Mouse (Mus musculus): ENCODE measurements around the gene Abca6. TPM values are rescaled to one million over a fixed set of nuclear protein-coding genes. Genes with fewer than 3 reads are reported as not detected.
A peak's percentile ranks its signal among the peaks of the same experiment; 100 is the strongest.

The Abca6 gene
- polyA plus RNA-seq, 1 experiment from 2014 or later: 0.54 TPM

DNA sequence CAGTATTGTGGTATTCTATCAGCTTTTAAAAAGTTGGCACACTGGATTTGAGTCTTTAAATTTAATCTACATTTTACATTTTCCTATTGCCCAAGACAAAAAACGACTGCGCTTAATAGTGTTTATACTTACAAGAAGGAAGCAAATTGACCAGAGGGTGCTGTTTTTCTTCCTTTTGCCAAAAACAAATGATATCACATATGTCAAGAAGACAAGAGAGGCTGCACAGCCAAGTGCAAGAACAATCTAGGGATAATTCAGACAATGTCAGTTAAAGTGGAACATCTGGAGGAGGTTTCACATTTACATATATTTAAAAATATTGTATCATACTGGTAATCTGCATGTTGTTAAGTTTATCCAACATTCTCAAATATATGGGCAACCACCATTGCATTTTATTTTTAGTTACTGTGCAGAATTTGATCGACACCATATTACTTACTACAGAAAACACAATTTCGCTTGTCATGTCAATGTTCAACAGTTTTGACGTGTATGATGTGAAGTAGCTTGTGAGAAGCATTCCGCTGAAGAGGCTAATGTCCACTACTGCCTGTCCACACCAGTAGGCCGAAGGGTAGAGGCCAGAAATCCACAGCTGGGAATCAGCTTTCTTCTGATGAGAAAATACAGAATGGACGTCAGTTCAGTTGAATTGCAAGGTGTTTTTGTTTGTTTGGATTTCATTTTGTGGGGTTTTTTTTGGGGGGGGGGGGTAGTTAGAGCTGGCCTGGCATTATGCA is 54.8 kb downstream of the Abca6 start:
- Histone ChIP-seq H3K4me1 (replicated peaks) (no peaks in the 10 kb centered on the region), H3K9me3 (replicated peaks) (no peaks in the 10 kb centered on the region), H3K4me2 (no peak overlapping the region), H3K9ac (no peak overlapping the region), H3K27ac (ENCODE audit: poor library complexity, severe bottlenecking) (no peak overlapping the region), H3K27me3 (replicated peaks) (no peaks in the 10 kb centered on the region), H3K36me3 (no peaks in the 10 kb centered on the region), H3K4me3 (no peak overlapping the region)
- 79% methylated on average over 8 of the region's 8 CpGs for WGBS
- no peak for ATAC-seq (ENCODE audit: insufficient number of reproducible peaks, low FRiP score)

DNA sequence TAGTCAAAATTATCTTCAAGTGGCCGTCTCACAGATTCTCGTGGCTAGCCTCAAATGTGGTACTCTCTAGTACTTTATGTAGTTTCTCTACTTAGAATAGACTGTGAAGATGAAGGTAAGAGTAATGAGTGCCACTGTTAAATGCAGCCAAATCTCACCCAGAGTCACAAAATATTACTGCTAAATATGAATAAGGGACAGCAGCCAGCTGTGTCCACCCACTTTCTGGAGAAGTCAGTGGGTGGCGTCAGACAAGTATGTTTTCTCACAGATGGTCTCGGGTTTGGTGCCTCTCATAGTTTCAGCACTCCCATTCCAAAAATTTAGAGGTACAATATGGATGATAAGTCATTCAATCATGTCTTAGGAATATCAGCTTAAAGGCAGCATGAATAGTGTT is 56.3 kb downstream of the Abca6 start:
- no peaks in the 10 kb centered on the region for H3K9me3 ChIP-seq (replicated peaks)
- no peak overlapping the region for H3K9ac ChIP-seq
- H3K4me3 ChIP-seq: no peak overlapping the region
- no peak overlapping the region for H3K27ac ChIP-seq (ENCODE audit: poor library complexity, severe bottlenecking)
- H3K4me1 ChIP-seq (replicated peaks): no peaks in the 10 kb centered on the region
- no peak overlapping the region for H3K4me2 ChIP-seq
- H3K27me3 ChIP-seq (replicated peaks): no peaks in the 10 kb centered on the region
- ATAC-seq (ENCODE audit: insufficient number of reproducible peaks, low FRiP score): no peak
- WGBS: 67% methylated on average over 4 of the region's 4 CpGs
- no peaks in the 10 kb centered on the region for H3K36me3 ChIP-seq

DNA sequence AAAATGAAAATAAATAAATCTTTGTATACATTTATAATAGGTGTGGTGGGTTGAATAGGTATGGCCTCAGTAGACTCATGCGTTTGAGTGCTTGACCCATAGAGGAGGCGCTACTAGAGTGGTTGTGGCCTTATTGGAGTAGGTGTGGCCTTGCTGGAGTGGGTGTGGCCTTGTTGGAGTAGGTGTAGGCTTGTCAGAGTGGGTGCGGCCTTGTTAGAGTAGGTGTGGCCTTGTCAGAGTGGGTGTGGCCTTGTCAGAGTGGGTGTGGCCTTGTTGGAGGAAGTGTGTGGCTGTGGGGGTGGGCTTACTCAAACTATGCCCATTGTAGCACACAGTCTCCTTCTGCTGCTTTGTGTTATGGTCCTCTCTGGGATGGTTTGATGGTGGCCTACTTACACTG is 80.4 kb downstream of the Abca6 start:
- H3K4me1 ChIP-seq (replicated peaks): 0 out of 2 replicates have a peak, but pooled peaks cover 9% of the 10 kb centered on the region
- H3K4me2 ChIP-seq: no peak overlapping the region
- no peaks in the 10 kb centered on the region for H3K36me3 ChIP-seq
- no peaks in the 10 kb centered on the region for H3K27me3 ChIP-seq (replicated peaks)
- no peak overlapping the region for H3K4me3 ChIP-seq
- no peak overlapping the region for H3K9ac ChIP-seq
- H3K27ac ChIP-seq (ENCODE audit: poor library complexity, severe bottlenecking): no peak overlapping the region
- H3K9me3 ChIP-seq (replicated peaks): no peaks in the 10 kb centered on the region
- ATAC-seq (ENCODE audit: insufficient number of reproducible peaks, low FRiP score): no peak
- WGBS: 89% methylated on average over 3 of the region's 3 CpGs

DNA sequence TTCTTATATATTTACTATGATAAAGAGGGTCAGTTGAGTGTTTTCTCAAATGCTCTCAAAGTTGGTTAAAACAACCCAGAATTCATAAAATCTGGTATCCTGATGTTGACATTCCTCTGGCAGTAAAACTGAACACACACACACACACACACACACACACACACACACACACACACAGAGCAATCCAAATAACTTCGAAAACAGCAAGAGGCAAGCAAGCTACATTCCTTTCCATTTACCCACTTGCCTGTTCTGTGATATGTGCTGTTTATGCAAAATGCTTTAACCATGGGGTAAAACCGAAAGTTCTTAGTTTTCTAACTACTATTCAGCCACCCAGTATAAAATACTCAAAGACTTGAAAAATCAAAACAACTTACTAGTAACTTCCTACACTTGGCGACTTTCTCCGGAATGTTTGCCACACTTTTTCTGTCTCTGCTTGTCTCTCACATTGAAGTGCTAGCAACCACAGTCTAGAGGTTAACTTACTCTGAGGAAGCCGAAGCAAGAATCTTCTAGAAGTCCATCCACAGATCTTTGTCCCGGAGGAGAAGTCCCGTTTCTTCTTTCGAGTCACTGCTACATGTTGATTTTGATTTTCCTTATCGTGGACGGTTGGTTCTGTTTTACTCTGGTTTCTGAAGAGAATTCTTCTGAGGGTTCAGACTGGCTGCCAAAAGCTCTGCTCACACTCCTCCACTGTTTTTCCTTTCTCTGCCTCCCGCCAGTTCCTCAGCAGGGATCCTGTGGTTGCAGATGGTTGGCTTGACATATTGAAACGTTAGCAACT is 83.9 kb downstream of the Abca6 start, which contains the start of gene Abca9:
Gene Abca9, minus strand, starts transcription at position 738 of the 793 bp plus-strand sequence.
- H3K9me3 ChIP-seq (replicated peaks): no peaks in the 10 kb centered on the region
- peak within 1 kb of the TSS; percentile 21; the same call in 1 of the 2 replicates for H3K4me3 ChIP-seq
- H3K27me3 ChIP-seq (replicated peaks): no peaks in the 10 kb centered on the region
- no peak for ATAC-seq (ENCODE audit: insufficient number of reproducible peaks, low FRiP score)
- H3K9ac ChIP-seq: no peak within 1 kb of the TSS
- 0 out of 2 replicates have a peak, but pooled peaks cover 9% of the 10 kb centered on the region for H3K4me1 ChIP-seq (replicated peaks)
- WGBS: 27% methylated on average over 12 of the region's 12 CpGs
- H3K36me3 ChIP-seq: no peaks in the 10 kb centered on the region
- peak within 1 kb of the TSS; percentile 44 for H3K4me2 ChIP-seq
- peak within 1 kb of the TSS; percentile 60; the same call in 1 of the 2 replicates for H3K27ac ChIP-seq (ENCODE audit: poor library complexity, severe bottlenecking)

DNA sequence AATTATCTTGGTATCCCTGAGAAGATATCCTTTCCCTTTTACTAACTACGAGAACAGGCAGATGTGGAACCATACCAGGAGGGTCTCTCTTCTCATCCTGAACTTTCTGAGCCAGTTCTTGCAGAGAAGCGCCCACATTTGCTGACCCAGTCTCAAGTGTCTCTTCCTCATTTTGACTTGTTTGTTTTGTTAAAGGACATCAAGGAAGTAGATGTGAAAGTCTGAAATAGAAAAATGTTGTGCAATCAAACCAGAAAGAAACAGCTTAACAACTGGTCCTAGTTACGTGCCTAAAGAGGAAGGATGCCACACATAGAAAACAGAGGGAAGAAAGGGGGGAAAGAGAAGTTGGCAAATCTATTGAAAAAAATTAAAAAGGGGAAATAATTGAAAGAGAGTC is 85.8 kb downstream of the Abca6 start:
- H3K27me3 ChIP-seq (replicated peaks): no peaks in the 10 kb centered on the region
- no peaks in the 10 kb centered on the region for H3K36me3 ChIP-seq
- H3K4me2 ChIP-seq: no peak overlapping the region
- H3K9me3 ChIP-seq (replicated peaks): no peaks in the 10 kb centered on the region; the same call in 1 of the 2 replicates
- H3K9ac ChIP-seq: no peak overlapping the region
- 0 out of 2 replicates have a peak, but pooled peaks cover 9% of the 10 kb centered on the region for H3K4me1 ChIP-seq (replicated peaks)
- ATAC-seq (ENCODE audit: insufficient number of reproducible peaks, low FRiP score): no peak
- H3K27ac ChIP-seq (ENCODE audit: poor library complexity, severe bottlenecking): no peak overlapping the region
- no peak overlapping the region for H3K4me3 ChIP-seq
- WGBS: 54% methylated on average over 3 of the region's 3 CpGs

DNA sequence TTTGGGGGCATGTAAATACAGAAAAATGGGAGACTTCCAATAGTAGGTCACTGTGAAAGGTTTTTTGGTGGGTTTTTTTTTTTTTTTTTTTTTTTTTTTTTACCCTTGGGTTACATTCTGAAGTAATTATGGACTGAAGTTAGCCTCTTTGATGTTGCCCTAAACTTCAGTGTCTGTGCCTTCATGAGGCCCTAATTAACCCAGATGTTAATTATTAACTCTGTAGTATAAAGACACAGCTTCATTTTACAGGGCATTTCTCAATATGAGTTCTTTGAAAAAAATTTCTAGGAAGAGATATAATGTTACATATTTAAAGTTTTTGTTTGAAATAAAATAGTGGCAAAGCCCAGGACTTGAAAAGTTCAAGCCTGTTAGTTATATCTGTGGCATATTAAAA is 86.2 kb downstream of the Abca6 start:
- Histone ChIP-seq H3K27me3 (replicated peaks) (no peaks in the 10 kb centered on the region), H3K4me3 (no peak overlapping the region), H3K27ac (ENCODE audit: poor library complexity, severe bottlenecking) (no peak overlapping the region), H3K36me3 (no peaks in the 10 kb centered on the region), H3K4me1 (replicated peaks) (0 out of 2 replicates have a peak, but pooled peaks cover 9% of the 10 kb centered on the region), H3K4me2 (no peak overlapping the region), H3K9ac (no peak overlapping the region), H3K9me3 (replicated peaks) (no peaks in the 10 kb centered on the region; the same call in 1 of the 2 replicates)
- no peak for ATAC-seq (ENCODE audit: insufficient number of reproducible peaks, low FRiP score)

DNA sequence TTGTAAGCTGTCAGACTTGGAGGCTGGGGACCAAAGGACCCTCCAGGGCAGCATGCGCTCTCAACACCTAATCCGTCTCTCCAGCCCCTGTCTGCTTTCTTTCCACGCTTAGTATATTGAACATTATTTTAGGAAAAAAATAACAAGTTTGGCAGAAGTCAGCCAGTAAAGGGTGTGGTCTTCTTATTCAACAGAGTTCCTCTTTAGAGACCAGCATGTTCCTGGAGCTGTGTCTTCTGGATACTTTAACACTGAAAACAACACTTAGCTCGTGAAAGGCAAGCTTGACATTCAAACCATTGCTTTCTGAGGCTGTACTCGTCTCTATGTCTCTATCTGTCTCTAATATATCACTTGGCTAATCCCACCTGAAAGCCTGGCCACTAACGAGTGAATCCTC is 94.5 kb downstream of the Abca6 start:
- ATAC-seq (ENCODE audit: insufficient number of reproducible peaks, low FRiP score): no peak
- WGBS: 54% methylated on average over 6 of the region's 6 CpGs

DNA sequence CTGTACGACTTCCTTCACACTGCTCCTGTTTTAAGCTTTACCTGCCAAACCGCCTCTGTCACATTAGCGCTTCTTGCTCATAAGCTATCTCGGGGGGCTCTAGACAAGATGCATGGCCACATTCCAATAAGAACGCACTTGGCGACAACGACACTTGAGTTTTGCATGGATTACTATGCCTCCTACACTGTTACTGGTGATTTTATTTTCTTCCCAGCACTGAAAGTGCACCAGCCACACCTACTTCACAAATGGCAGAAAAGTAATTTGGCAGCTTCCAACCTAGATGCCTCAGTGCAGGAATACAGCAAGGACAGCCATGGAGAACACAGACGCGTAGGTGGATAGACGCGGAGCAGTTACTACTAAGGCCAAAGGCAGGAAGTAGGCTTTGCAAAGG is 95.6 kb downstream of the Abca6 start:
- ATAC-seq (ENCODE audit: insufficient number of reproducible peaks, low FRiP score): no peak
- H3K4me1 ChIP-seq (replicated peaks): no peaks in the 10 kb centered on the region
- 89% methylated on average over 11 of the region's 11 CpGs for WGBS
- no peak overlapping the region for H3K4me2 ChIP-seq
- H3K36me3 ChIP-seq: no peaks in the 10 kb centered on the region
- H3K9ac ChIP-seq: no peak overlapping the region
- no peak overlapping the region for H3K27ac ChIP-seq (ENCODE audit: poor library complexity, severe bottlenecking)
- no peaks in the 10 kb centered on the region for H3K9me3 ChIP-seq (replicated peaks)
- no peaks in the 10 kb centered on the region for H3K27me3 ChIP-seq (replicated peaks)
- H3K4me3 ChIP-seq: no peak overlapping the region

More for the DNA sequence above, 94.5 kb downstream of the Abca6 start:
- no peak overlapping the region for H3K4me3 ChIP-seq
- no peak overlapping the region for H3K9ac ChIP-seq
- no peak overlapping the region for H3K4me2 ChIP-seq
- H3K27me3 ChIP-seq (replicated peaks): no peaks in the 10 kb centered on the region
- no peak overlapping the region for H3K27ac ChIP-seq (ENCODE audit: poor library complexity, severe bottlenecking)
- H3K36me3 ChIP-seq: no peaks in the 10 kb centered on the region
- no peaks in the 10 kb centered on the region for H3K4me1 ChIP-seq (replicated peaks)
- no peaks in the 10 kb centered on the region for H3K9me3 ChIP-seq (replicated peaks)

DNA sequence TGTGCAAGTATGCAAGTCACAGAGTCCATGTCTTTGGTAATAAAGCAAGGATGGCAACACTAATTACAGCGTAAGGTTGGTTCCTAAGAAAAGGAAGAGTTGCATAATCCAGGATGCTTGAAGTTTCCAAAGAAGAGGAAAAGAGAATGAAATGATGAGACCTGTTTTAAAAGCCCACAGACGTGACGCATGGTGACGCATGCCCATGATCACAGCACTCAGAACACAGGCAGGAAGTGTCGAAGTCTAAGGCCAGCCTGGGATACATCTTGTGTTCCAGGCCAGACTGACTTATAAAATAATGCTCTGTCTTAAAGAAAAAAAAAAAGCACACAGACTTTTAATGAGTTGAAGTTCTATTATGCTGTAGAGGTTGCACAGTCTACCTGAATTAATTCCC is 103.9 kb downstream of the Abca6 start:
- ATAC-seq (ENCODE audit: insufficient number of reproducible peaks, low FRiP score): no peak
- WGBS: 82% methylated on average over 5 of the region's 5 CpGs
- no peak overlapping the region for H3K4me3 ChIP-seq
- no peak overlapping the region for H3K4me2 ChIP-seq
- H3K9me3 ChIP-seq (replicated peaks): no peaks in the 10 kb centered on the region
- no peaks in the 10 kb centered on the region for H3K4me1 ChIP-seq (replicated peaks)
- H3K36me3 ChIP-seq: no peaks in the 10 kb centered on the region
- H3K9ac ChIP-seq: no peak overlapping the region
- H3K27me3 ChIP-seq (replicated peaks): no peaks in the 10 kb centered on the region
- H3K27ac ChIP-seq (ENCODE audit: poor library complexity, severe bottlenecking): no peak overlapping the region

DNA sequence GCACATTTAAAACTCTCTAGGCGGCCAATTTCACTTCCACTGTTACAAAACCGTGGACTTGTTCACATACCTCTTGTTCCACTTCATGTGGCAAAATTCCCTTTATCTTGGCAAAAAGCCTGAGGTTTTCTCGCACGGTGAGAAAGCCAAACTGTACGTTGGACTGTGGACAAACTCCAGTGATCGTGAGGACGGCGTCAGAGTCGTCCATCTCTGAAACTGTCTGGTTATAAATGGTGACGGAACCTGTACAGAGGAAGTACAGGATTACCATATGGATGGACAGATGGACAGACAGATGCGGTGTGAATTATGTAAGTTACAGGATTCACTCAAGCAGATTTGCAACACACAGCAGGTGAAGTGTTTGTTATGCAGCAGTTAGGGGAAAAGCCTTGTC is 106.2 kb downstream of the Abca6 start:
- H3K4me1 ChIP-seq (replicated peaks): no peaks in the 10 kb centered on the region
- H3K27ac ChIP-seq (ENCODE audit: poor library complexity, severe bottlenecking): no peak overlapping the region
- H3K36me3 ChIP-seq: no peaks in the 10 kb centered on the region
- no peak for ATAC-seq (ENCODE audit: insufficient number of reproducible peaks, low FRiP score)
- H3K27me3 ChIP-seq (replicated peaks): no peaks in the 10 kb centered on the region
- H3K4me2 ChIP-seq: no peak overlapping the region
- H3K9ac ChIP-seq: no peak overlapping the region
- H3K9me3 ChIP-seq (replicated peaks): no peaks in the 10 kb centered on the region
- WGBS: 84% methylated on average over 11 of the region's 11 CpGs
- H3K4me3 ChIP-seq: no peak overlapping the region

DNA sequence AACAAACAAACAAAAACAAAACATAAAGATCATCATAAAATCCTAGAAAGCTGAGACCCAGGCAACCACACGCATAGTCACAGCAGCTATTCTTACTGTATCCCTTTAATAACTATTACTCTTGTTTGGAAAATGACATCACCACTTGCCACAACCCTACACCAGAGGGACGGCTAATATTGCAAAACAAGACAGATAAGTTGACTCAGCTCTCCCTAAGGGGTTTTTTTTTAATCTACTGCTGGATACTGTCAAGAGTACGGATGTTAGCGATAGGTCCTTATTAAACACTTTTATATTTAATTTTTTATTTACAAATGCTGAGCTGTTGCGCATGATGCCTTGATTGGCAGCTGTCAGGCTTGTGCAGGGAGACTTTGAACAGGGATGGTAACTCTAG is 120.8 kb downstream of the Abca6 start:
- Histone ChIP-seq H3K9me3 (replicated peaks) (no peaks in the 10 kb centered on the region), H3K27me3 (replicated peaks) (no peaks in the 10 kb centered on the region), H3K36me3 (no peaks in the 10 kb centered on the region), H3K4me2 (no peak overlapping the region), H3K9ac (no peak overlapping the region), H3K4me1 (replicated peaks) (no peaks in the 10 kb centered on the region; the same call in 1 of the 2 replicates), H3K27ac (ENCODE audit: poor library complexity, severe bottlenecking) (no peak overlapping the region), H3K4me3 (no peak overlapping the region)
- 58% methylated on average over 5 of the region's 5 CpGs for WGBS
- no peak for ATAC-seq (ENCODE audit: insufficient number of reproducible peaks, low FRiP score)

All from heart, embryonic 12.5 days (tissue).